Mouse (Mus musculus) layer of hippocampus, adult 9-10 months (tissue): ENCODE results near the gene Bcl2l13.
"Not testable (repeated sequence)": the region's sequence is repeated elsewhere in the genome, so short reads cannot be mapped to it uniquely, and the experiment has no call there.

Experiments
- DNase-seq: peaks from one replicate; pipeline ENCODE4 v3.0.0; 2022; ENCODE audit warnings: low spot score

Bcl2l13 gene

DNA sequence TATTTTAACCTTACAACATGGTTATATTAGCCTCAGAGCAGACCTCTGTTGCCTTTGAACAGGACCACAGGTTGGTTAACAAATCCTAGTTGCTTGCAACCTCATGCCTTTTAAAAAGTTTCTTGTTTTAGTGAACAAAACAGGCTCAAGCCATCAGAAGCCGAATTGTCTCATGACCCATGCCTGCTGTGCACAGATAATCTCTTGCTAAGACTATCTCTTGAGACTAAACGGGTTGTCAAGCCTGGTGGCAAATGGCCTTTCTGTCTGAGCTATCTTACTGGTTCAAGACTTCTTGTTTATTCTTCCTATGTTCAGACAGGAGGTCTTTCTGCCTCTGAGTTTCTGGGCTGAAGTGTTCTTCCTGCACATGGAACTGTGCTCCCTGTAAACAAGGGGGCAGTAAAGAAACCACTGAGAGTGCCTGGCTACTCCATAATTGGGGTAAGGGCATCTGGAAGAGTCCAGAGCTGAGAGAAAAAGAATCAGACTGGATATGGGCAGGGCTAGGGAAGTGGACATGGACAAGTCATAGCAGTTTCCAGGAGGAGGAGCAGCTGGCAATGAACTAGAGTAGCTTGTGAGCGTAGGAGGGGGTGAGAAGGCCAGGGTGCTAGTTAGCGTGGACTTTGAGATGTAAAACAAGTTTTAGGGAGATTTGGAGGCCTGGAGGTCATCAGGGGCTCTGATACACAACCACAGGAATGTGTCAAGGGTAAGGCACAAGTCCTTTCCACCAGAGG lies 5.0 kb upstream of the Bcl2l13 start:
- DNase-seq = no peak

DNA sequence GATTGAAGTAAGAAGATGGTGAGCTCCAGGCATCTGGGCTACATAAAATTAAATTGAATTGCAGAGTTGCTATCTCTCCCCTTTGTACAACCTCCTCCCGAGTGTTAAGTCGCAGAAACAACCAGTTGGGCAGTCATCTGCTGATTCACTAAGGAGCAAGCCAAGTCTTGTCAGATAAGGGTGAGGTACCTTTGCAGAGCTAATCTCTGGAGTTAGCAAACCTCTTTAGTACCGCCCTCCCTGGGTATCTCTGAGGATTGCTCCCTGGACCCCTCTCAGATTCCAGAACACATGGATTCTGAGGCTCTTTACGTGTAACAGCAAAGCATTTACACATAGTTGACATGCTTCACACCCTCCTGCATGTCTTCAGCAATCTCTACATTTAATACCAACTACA lies 3.9 kb upstream of the Bcl2l13 start:
- DNase-seq = no peak

DNA sequence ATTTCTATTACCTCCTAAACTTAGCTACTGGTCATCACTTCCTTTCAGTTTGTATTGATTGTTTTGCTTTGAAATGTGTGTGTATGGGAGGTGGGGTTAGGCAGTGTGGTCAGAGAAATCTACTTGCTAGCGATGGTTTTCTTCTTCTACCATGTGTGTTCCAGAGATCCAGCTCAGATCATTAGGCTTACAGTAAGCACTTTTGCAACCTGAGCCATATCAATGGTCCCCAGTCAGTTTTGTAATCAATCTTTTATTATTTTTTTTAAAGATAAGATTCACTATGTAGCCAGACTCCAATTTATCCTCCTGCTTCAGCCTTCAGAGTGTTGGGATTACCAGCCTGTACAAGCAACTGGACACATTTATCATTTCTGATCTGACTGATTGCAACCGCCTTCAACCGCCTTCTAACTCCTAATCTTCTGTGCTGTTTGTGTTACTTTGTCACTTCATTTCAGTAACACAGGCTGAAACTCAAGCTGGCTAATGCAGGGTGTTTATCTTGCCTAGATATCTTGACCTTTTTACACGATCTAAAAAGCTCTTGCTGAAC lies 1.2 kb upstream of the Bcl2l13 start:
- no peak for DNase-seq

DNA sequence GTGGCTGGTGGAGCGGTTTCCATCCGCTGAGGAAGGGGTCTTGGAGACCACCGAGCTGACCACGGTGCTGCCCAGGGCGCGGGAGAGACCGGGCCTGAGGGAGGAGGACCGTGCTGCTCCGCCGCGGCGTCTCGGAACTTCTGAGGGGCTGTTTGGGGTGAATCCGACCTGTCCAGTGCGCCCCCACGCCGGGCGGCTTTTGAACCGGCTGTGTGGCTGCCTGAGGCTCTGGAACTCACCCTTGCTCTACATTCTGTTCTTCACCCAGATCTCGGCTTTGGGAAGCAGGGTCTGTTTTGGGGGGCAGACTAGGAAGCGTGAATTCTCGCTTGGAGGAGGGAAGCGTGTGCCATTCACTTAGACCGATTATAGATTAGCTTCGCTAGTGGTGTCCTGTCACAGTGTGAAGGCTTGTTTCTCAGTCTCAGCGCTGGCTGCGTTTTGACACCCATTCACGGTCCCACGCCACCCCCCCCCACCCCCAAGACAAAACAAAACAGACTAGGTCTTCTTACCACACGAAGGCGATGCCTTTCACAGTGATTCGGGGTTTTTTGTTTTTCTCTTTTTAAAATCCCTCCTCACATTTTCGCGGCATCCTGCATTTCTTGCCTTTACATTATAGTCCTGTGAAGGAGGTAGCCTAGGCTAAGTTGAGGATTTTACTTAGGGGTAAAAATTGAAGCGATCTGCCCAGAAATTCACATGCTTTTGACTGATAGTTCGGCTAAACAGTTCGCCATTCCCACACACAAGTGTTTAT lies 558 bp downstream of the Bcl2l13 start:
- no peak for DNase-seq

DNA sequence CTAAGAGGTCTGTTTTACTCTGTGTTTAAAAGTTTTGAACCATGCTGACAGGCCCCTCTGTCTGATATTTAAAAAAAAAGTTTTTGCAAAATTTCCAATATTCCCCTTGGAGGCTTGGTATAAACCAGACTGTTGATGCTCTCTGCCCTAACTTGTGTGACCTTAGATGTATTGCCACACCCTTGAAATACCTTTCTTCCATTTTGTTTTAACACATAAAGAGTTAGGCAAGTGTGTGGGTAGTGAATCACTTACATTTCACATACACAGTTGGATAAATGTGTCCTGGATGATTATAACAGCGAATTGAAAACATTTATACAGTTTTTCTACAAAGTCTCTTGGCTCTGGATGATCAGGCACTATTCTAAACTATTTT lies 1.1 kb downstream of the Bcl2l13 start:
- no peak for DNase-seq

DNA sequence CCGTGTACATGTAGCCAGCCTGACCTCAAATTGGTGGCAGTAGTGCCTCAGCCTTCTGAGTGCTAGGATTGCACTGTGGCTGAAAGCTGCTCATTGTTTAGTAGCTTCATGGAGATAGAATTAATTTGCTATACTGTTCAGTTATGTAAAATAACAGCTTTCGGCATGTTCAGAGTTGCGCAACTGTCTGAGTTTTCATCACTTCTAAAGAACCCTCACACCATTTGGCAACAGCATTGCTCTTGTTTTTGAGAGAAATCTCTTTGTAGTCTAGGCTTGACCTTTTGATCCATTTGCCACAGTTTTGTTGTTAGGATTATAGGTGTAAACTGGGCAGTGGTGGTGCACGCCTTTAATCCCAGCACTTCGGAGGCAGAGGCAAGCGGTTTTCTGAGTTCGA lies 4.2 kb downstream of the Bcl2l13 start:
- DNase-seq = no peak

DNA sequence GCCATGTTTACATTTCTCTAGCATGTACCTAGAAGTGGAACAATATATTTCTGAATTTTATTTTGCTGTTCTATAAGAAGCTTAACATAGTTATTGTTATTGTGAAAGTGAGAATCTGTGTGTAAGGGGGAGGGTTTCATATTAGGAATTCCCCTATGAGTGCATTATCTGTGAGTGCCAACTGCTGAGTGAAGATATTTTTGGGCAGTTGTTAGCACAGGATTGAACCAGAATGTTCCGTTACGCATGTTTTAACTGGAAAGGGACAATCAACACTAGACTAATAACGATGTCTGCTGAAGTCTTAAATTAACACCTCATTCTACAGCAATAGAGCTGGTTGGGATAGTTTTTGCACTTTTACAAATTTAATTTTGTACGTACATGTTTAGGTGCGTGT lies 5.7 kb downstream of the Bcl2l13 start:
- no peak for DNase-seq

DNA sequence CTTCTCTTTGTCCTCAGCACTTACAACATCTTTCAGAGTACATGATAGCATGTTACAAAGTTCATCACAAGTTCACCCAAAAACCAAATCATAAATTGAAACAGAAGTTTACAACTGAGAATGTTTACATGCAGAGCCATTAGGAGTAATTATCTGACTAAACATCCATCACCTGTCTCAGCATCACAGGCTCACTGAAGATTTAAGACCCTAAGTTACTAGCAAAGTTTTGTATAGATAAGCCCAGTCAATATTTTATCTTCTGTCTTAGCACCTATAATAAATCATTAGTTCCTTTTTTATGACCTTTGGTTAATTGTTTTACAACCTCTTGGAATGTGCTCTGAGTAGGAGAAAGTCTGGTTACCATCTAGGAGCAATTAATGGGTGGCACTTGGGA lies 14.7 kb downstream of the Bcl2l13 start:
- not testable (repeated sequence) for DNase-seq

DNA sequence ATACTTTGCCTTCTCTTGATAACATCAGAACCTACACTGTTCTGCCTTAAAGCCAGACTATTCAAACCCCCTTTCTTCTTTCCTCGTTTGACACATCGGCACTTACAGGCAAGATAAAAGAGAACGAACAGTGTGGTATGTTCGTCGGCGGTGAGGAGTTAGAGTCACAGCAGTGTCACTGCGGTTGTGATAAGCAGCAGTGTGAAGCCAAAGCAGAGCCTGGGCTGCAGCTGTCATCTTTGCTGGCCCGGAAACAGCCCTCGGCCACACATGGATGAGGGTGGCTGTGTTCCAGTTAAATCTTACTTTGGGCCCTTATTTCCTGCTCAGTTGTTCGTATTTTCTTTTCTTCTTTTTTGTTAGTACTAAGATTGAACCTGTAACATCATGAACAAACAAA lies 18.4 kb downstream of the Bcl2l13 start:
- DNase-seq = no peak

DNA sequence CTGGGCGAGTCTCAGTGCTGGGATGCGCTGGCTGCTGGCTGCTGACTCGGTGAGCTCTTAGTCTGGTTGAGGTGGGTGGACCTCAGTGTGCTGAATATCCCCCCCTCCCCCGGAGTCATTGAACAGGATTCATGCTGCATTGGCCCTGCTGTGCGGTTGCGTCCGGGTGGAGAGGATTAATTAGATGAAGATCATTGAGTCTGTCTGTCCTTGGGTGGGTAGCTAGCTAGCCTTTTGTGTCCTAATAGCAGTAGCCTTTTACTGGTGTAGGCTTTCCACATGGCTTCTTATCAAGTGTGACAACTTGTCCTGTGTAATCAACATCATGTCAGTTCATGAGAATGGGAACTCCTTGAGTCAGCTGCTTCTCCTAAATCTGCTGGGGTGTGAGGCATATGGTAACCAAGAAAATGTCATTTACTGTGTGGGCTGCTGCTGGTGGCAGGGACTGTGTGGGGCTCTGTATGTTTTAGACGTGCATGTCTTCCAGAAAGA lies 22.3 kb downstream of the Bcl2l13 start:
- DNase-seq = peak; percentile 42

DNA sequence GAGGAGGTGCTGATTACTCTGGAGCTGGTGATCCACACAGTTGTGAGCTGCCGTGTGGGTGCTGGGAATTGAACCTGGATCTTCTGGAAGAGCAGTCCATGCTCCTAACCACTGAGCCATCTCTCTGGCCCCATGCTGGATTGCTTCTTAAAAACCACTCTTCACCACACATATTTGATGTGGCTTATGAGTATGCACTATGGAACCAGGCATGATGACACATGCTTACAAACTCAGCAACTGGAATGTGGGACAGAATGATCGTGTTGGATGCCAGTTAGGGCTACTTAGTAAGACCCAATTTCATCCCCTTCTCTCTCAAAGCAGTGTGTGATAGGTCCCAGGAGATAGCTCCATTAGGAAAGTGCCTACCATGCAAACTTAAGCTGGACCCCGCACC lies 24.1 kb downstream of the Bcl2l13 start:
- no peak for DNase-seq

DNA sequence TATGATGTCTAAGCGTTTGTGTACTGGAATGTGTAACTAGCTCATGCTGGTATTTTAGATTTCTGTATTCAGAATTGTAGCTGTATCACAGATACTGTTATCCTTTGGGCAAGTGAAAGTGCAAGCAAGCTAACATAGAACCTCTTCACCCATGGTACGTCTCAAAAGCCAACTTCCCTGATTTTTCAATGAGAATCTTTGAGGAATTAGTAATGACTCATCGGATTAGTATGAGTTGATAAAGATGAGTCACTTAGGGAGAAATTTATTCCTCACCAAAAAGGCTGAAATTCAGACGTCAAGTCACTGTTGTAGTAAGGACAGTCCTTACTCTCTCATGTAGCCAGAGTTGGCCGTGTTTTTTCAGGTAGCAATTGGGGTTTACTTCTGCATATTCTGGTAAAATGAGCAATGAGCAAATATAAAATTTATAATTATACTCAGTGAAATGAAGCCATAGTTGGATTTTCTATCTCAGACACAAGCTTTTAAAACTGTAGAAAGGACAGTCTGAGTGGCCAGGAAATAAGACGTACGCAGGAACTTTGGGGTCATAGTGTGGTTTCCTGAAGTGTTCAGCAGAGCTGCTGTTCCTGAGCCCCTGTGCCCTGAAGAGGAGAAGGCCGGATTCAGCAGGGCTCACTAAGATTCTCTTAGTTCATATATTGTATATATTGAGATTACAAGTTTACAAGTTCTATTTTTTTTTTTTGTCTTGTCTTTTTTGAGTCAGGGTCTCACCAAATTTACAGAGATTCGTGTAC lies 30.2 kb downstream of the Bcl2l13 start:
- DNase-seq = no peak

DNA sequence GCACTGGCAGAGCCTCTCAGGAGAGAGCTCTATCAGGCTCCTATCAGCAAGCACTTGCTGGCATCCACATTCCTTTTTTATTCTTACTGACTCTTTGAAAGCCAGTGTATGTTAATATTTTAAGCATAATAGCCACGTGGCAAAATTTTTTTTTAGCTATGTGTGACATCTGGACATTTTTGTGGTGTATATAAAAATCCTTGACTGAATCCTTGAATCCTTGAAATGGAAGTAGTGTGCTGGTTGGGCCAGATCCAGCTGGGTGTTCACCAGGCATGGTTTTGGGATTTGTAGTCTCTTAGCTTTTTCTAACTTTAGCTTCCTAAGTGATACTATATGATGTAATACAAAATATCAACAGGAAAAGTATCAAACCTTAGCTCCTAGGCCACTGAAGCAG lies 32.8 kb downstream of the Bcl2l13 start:
- no peak for DNase-seq

DNA sequence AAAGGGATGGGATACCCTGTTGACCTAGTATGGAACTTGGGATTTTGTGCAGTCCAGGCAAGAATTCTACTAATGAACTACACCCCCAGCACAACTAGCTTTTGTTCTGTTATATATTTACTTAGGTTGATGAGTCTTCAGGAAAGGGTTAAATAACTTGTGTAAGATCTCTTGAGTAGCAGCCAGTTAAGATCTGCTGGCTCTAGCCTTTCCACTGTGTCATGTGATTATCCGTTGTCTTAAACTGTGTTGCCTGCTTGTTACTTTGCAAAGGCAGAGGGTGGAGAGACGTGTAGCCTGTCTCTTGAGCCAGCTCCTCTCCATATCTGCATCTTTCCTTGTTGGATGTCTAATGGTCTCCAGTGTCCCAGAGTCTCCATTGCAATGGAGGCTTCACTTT lies 35.3 kb downstream of the Bcl2l13 start:
- no peak for DNase-seq

DNA sequence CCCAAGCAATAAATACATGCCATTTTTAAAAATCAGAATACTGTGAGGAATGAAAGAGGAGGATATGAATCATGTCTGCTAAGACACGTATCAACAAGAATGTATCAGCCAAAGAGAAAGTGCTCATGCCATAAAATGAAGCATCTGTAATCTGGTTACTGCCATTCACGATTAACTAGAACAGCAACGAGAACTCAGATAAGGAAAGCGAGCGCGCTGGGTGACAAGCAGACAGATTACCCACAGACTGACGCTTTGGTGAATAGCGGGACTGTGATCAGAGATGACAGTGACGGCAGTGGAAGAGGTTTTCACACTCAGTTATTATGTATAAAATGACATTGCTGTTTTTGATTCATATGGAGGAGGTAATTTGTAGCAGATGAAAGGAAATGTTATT lies 37.9 kb downstream of the Bcl2l13 start:
- DNase-seq = no peak

DNA sequence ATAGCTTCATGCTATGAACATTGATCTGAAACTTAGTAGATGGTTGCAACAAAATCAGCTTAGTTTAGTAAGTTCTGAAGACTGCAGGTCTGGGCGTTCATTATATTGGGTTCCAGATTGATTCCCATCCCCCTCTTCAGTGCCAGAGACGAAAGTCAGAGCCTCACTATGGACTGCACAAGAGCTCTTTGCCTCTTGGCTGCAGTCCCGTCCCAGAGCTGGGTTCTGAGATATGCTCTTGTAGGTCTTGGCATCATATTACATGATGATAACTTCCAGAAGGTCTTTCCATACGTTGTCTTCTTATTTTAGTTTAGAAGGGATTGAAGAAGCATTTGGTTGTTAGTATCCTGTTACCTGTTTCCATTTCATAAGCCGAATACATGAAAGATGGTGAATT lies 43.0 kb downstream of the Bcl2l13 start:
- no peak for DNase-seq

DNA sequence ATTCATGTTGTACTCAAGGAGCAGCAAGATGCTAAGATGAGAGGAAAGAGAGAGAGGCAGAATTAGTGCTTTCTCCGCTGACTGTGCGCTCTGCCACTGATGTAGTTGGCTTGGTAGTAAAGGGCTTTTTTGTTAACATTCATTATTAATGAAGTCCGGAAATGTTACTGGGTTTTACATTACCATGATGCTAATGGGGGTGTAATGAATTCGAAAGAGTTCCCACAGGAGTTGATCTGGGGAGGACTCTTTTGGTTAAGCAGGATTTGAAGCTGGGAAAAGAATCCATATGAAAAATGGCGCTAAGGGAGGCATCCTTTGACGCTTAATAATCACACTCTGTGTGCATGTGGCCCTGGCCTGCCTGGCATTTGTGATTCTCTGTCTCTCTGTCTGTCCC lies 48.4 kb downstream of the Bcl2l13 start:
- DNase-seq = no peak

DNA sequence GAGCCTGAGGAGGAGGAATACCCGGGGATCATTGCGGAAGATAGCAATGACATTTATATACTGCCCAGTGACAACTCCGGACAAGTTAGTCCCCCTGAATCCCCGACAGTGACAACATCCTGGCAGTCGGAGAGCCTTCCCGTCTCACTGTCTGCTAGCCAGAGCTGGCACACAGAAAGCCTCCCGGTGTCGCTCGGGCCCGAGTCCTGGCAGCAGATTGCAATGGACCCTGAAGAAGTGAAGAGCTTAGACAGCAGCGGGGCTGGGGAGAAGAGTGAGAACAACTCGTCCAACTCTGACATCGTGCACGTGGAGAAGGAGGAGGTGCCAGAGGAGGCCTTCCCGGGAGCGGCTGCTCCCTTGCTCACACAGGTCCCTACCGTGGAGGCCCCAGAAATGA lies 50.7 kb downstream of the Bcl2l13 start:
- no peak for DNase-seq

DNA sequence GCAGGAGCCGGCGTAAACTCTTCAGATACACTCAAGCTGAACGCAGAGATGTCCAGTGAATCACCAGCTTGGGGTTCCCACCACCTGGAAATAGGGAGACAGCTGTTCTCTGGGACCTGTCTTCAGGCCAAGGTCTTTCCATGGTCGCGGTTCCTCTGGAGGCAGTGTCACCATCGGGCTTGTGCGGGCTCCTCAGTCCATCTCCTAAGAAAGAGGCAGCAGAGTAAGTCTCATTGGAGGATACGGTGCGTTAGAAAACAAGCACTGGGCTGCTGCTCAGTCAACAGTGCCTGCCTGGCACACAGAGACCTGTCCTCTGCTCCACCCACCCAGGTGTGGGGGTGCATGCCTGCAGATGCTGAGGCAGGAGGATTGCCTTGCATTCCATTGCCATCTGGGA lies 58.1 kb downstream of the Bcl2l13 start:
- DNase-seq = no peak

DNA sequence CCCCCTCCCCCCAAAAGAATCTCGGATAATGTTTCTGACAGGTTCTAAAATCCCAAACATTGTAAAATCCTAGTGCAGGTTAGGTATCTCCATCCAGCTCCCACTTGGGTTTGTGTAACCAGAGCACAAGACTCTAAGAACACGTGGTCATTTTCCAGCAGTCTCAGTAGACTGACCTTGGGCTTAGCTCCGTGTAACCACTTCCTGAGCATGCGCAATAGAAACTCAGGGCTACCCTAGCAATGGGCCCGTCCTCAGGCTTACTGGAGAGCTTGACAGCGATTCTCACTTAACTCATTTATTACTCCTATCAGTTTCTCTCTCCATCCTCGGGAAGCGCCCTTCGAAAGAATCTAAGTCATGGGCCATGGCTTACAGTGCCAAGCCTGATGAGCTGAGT lies 58.5 kb downstream of the Bcl2l13 start:
- no peak for DNase-seq

DNA sequence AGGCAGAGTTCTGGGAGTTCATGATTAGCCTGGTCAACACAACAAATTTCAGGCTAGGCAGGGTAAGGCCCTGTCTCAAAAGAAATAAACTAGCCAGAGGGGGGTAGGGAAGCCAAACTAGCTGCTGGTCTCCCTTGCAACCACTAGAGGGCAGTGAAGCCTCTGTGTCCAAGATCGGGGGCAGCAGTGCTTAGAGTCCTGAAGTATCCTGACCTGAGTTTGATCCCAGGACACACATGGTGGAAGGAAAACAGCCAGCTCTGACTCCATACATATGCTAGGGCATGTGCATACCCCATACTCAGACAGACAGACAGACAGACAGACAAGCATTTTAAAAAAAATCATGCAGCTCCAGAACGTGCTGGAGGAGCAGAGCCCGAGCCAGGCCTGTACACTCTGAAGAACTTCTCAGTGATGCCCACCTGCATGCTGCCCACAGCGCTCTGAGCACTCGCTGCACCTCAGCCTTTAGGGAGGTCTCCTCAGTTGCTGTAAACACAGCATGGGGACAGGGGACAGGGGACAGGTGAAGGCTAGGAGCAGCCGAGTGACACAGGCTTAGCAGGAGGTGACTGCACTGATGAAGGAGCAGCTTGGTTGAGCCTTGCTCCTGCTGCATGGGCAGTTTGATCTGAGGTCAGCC lies 62.3 kb downstream of the Bcl2l13 start:
- no peak for DNase-seq
